Mouse (Mus musculus) CH12.LX (cell line): Measurements from ENCODE around the gene Rgs1. TPM values are rescaled to one million over a fixed set of nuclear protein-coding genes. Genes with fewer than 3 reads are reported as not detected.

Source experiments
- DNase-seq: peaks from one replicate; pipeline ENCODE4 v3.0.0-alpha.2; 2013; ENCODE audit errors: extremely low read depth
- H3K27ac ChIP-seq: 2 replicates; pipeline ENCODE4 v1.5.1; 2012; ENCODE audit warnings: low read depth, mild to moderate bottlenecking, control low read depth, moderate library complexity; ENCODE audit not compliant: insufficient read depth
- H3K27me3 ChIP-seq: replicated peaks from 2 replicates; pipeline ENCODE3; 2012; ENCODE audit warnings: inconsistent platforms
- H3K36me3 ChIP-seq, 2 experiments: replicated peaks in 1 of 2; 2 replicates each; pipeline versions ENCODE3 to v1.6.1; 2012; ENCODE audit warnings: inconsistent platforms in 1 of 2, low read length in 1 of 2, mild to moderate bottlenecking in 1 of 2, mixed read lengths in 1 of 2, moderate library complexity in 1 of 2; ENCODE audit not compliant: control insufficient read depth in 1 of 2, insufficient read depth in 1 of 2
- H3K4me1 ChIP-seq, 2 experiments: 2 replicates each; pipeline ENCODE4 v1.6.1; 2012; ENCODE audit warnings: inconsistent platforms in 1 of 2, moderate library complexity in 1 of 2; ENCODE audit not compliant: insufficient read depth in 2 of 2, control insufficient read depth in 1 of 2
- H3K4me2 ChIP-seq: 2 replicates; pipeline ENCODE4 v1.6.1; 2012; ENCODE audit warnings: low read depth, mild to moderate bottlenecking, control low read depth; ENCODE audit not compliant: poor library complexity, insufficient read depth, severe bottlenecking
- H3K4me3 ChIP-seq, 3 experiments: fragments of 150-350 bp in 1 of 3; sonication (generic) in 1 of 3; replicated peaks in 1 of 3; 2 replicates each; pipeline versions ENCODE3 to v1.5.1; 2011 to 2012; ENCODE audit warnings: low read depth in 2 of 3, low read length in 2 of 3, mild to moderate bottlenecking in 2 of 3, moderate library complexity in 2 of 3, control low read depth in 1 of 3, improper control_type of control experiment in 1 of 3, inconsistent platforms in 1 of 3, mixed read lengths in 1 of 3; ENCODE audit not compliant: poor library complexity in 1 of 3
- H3K79me2 ChIP-seq: replicated peaks from 2 replicates; pipeline ENCODE4 v1.6.1; 2012; ENCODE audit warnings: mild to moderate bottlenecking, moderate library complexity; ENCODE audit not compliant: control insufficient read depth, poor library complexity, insufficient read depth, severe bottlenecking; ENCODE audit errors: extremely low read depth
- H3K9ac ChIP-seq: 2 replicates; pipeline ENCODE4 v1.6.1; 2012; ENCODE audit warnings: low read depth, mild to moderate bottlenecking, control low read depth, moderate library complexity; ENCODE audit not compliant: insufficient read depth
- H3K9me3 ChIP-seq: replicated peaks from 2 replicates; pipeline ENCODE3; 2012; ENCODE audit warnings: low read length, inconsistent platforms, mixed read lengths
- CTCF ChIP-seq, 2 experiments: IDR thresholded peaks in 1 of 2; conservative IDR thresholded peaks in 1 of 2; 2 replicates each; pipeline ENCODE4 v1.5.1; 2011 to 2012; ENCODE audit warnings: low read depth in 2 of 2, low read length in 2 of 2, improper control_type of control experiment in 1 of 2, inconsistent platforms in 1 of 2, mild to moderate bottlenecking in 1 of 2, moderate library complexity in 1 of 2
- E2F4 ChIP-seq: IDR thresholded peaks from 2 replicates; pipeline ENCODE4 v1.6.1; 2011; ENCODE audit warnings: low read depth, low read length, improper control_type of control experiment; ENCODE audit not compliant: insufficient replicate concordance
- EP300 ChIP-seq: IDR thresholded peaks from 2 replicates; pipeline ENCODE4 v1.6.1; 2011; ENCODE audit warnings: low read length, improper control_type of control experiment
- ETS1 ChIP-seq: conservative IDR thresholded peaks from 2 replicates; pipeline ENCODE4 v1.6.1; 2012; ENCODE audit warnings: low read depth, mild to moderate bottlenecking, inconsistent platforms, low read length, improper control_type of control experiment, moderate library complexity
- GABPA ChIP-seq: IDR thresholded peaks from 2 replicates; pipeline ENCODE4 v1.6.1; 2012; ENCODE audit warnings: low read depth, low read length, improper control_type of control experiment, inconsistent platforms; ENCODE audit not compliant: insufficient replicate concordance
- HCFC1 ChIP-seq: IDR thresholded peaks from 2 replicates; pipeline ENCODE4 v1.6.1; 2012; ENCODE audit warnings: low read depth, mild to moderate bottlenecking, inconsistent platforms, low read length, improper control_type of control experiment
- JUND ChIP-seq: conservative IDR thresholded peaks from 2 replicates; pipeline ENCODE4 v1.6.1; 2011; ENCODE audit warnings: low read depth, low read length, improper control_type of control experiment
- MAFK ChIP-seq: IDR thresholded peaks from 2 replicates; pipeline ENCODE4 v1.6.1; 2011; ENCODE audit warnings: low read length, improper control_type of control experiment; ENCODE audit not compliant: insufficient replicate concordance
- MAX ChIP-seq: IDR thresholded peaks from 2 replicates; pipeline ENCODE4 v1.6.1; 2011; ENCODE audit warnings: low read length, improper control_type of control experiment
- MYC ChIP-seq: IDR thresholded peaks from 2 replicates; pipeline ENCODE4 v1.6.1; 2011; ENCODE audit warnings: low read depth, mild to moderate bottlenecking, improper control_type of control experiment, low read length
- NRF1 ChIP-seq: IDR thresholded peaks from 2 replicates; pipeline ENCODE4 v1.6.1; 2014; ENCODE audit warnings: low read depth, mild to moderate bottlenecking, inconsistent platforms, low read length, improper control_type of control experiment, moderate library complexity
- PAX5 ChIP-seq: IDR thresholded peaks from 2 replicates; pipeline ENCODE4 v1.6.1; 2012; ENCODE audit warnings: low read length, inconsistent platforms, mixed read lengths
- POLR2A ChIP-seq: IDR thresholded peaks from 2 replicates; pipeline ENCODE4 v1.6.1; 2011; ENCODE audit warnings: low read depth, mild to moderate bottlenecking, improper control_type of control experiment, low read length
- POLR2AphosphoS2 ChIP-seq: IDR thresholded peaks from 2 replicates; pipeline ENCODE4 v1.6.1; 2011; ENCODE audit warnings: low read depth, low read length, improper control_type of control experiment
- RAD21 ChIP-seq: IDR thresholded peaks from 2 replicates; pipeline ENCODE4 v1.6.1; 2011; ENCODE audit warnings: low read depth, mild to moderate bottlenecking, low read length, improper control_type of control experiment, moderate library complexity
- SMC3 ChIP-seq: IDR thresholded peaks from 2 replicates; pipeline ENCODE4 v1.6.1; 2011; ENCODE audit warnings: low read depth, low read length, improper control_type of control experiment
- TCF12 ChIP-seq: IDR thresholded peaks from 2 replicates; pipeline ENCODE4 v1.6.1; 2014; ENCODE audit warnings: low read depth, mild to moderate bottlenecking, inconsistent platforms, low read length, improper control_type of control experiment
- USF1 ChIP-seq: IDR thresholded peaks from 2 replicates; pipeline ENCODE4 v1.6.1; 2014; ENCODE audit warnings: low read depth, mild to moderate bottlenecking, inconsistent platforms, low read length, improper control_type of control experiment
- USF2 ChIP-seq: conservative IDR thresholded peaks from 2 replicates; pipeline ENCODE4 v1.6.1; 2011; ENCODE audit warnings: low read depth, low read length, improper control_type of control experiment
- ZNF384 ChIP-seq: IDR thresholded peaks from 2 replicates; pipeline ENCODE4 v1.6.1; 2012; ENCODE audit warnings: low read depth, low read length, improper control_type of control experiment, inconsistent platforms
- dilution Hi-C: fragments of 300-500 bp; cut with MboI; formaldehyde crosslinking; loops from 2 replicates; pipeline ENCODE4 v1.14.3; 2020; ENCODE audit warnings: low sequenced_read_pairs; ENCODE audit not compliant: extremely low pct_unique_long_range_greater_than_20kb, extremely low pct_ligation_motif_present
- in situ Hi-C: fragments of 300-500 bp; cut with MboI; formaldehyde crosslinking; loops from 3 replicates; pipeline ENCODE4 v1.14.3; 2019; ENCODE audit warnings: low sequenced_read_pairs, low pct_ligation_motif_present, low pct_unique_long_range_greater_than_20kb, mixed read lengths
- polyA plus RNA-seq: library from polyadenylated mRNA; unstranded; fragments of >175 nt; gene quantifications from 2 replicates; pipeline ENCODE4 v1.2.1, GENCODE M21; 2012; ENCODE audit warnings: low read depth; ENCODE audit not compliant: insufficient read length
- total RNA-seq, 2 experiments: library from RNA; depleted of rRNA; stranded (reverse); fragments of 300-350 nt in 1 of 2; fragments of >200 nt in 1 of 2; gene quantifications; 2 replicates each; pipeline ENCODE4 v1.2.3; 2012 to 2014

The Rgs1 gene
- total and polyA plus RNA-seq, 3 experiments: 3.2 to 25.2 (median 3.6) TPM

- Histone ChIP-seq H3K27ac (no peak overlapping the region), H3K9ac (no peak overlapping the region), H3K4me1 (peaks cover 0 to 5% of the 10 kb centered on the region in 2 experiments; a peak in 1 of 4 replicates), H3K4me2 (no peak overlapping the region), H3K4me3 (no peak overlapping the region), H3K79me2 (no peaks in the 10 kb centered on the region), H3K36me3 (no peaks in the 10 kb centered on the region), H3K9me3 (no peaks in the 10 kb centered on the region), H3K27me3 (no peaks in the 10 kb centered on the region)
- dilution Hi-C loops: no loop called here
- in situ Hi-C loops: no loop called here
- TF ChIP-seq E2F4: no peak
- no peak for TF ChIP-seq POLR2AphosphoS2
- TF ChIP-seq NRF1: no peak
- no peak for TF ChIP-seq SMC3
- TF ChIP-seq USF2: no peak
- TF ChIP-seq CTCF (conservative IDR thresholded peaks at IDR 0.05 in 1 of 2, IDR thresholded peaks at IDR 0.05 in 1 of 2; ENCODE audit: low read depth in 2 of 2, low read length in 2 of 2): no peak
- no peak for TF ChIP-seq MAFK
- no peak for TF ChIP-seq PAX5
- TF ChIP-seq TCF12: no peak
- TF ChIP-seq POLR2A: no peak
- no peak for TF ChIP-seq EP300
- no peak for TF ChIP-seq RAD21
- no peak for TF ChIP-seq HCFC1
- no peak for TF ChIP-seq GABPA
- no peak for TF ChIP-seq ZNF384
- no peak for DNase-seq
Measured at GRCm38 (mm10) chr1:144258779-144259178, 9.7 kb upstream of the Rgs1 start.

- TF ChIP-seq ETS1 (no peak), MYC (no peak), USF1 (no peak), PAX5 (no peak), E2F4 (no peak), JUND (no peak), MAX (no peak)
- dilution Hi-C loops (no loop called here), in situ Hi-C loops (no loop called here)
- H3K9me3 ChIP-seq: peaks cover 2% of the 10 kb centered on the region
- no peaks in the 10 kb centered on the region for H3K79me2 ChIP-seq
- H3K4me1 ChIP-seq: peaks cover 0 to 5% of the 10 kb centered on the region in 2 experiments; a peak in 1 of 4 replicates
- no peak overlapping the region for H3K4me2 ChIP-seq
- H3K9ac ChIP-seq: no peak overlapping the region
- no peak for DNase-seq
- H3K27me3 ChIP-seq: no peaks in the 10 kb centered on the region
- H3K4me3 ChIP-seq: no peak overlapping the region
- H3K27ac ChIP-seq: no peak overlapping the region
- H3K36me3 ChIP-seq: no peaks in the 10 kb centered on the region
Measured at GRCm38 (mm10) chr1:144256556-144257331, 7.7 kb upstream of the Rgs1 start.
